Mouse (Mus musculus) lung, postnatal 14 days (tissue): Measurements from ENCODE around the gene Eri3.

Experiments
- DNase-seq: peaks from one replicate; pipeline ENCODE4 v3.0.0; 2021

Eri3 gene

DNA sequence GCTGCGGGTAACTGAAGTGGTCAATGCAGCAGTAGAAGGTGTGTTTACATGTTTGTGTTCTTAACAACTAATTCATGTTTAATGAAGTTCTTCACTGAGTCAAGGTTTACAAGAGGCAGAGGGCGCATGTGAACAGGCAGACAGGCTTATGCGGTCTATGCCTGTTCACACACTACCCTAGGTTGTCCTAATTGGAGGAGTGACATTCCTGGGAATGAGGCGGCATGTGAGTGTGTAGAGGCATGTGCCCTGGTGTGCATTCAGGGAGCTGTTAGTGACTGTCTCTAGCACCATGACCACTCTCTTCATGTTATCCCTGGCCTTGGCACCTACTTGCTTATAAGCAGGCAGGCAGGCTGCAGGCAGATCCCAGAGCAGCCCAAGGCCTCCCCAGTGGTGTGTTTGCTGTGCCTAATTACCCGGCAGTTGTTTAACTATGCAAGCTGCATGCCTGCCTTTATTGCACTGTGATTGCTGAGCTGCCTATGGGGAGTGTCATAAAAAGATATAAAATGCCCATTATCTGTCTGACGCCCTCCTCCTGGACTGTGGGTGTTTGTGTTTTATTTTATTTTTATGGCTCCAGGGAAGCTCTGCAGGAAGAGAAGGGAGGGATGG lies 80.0 kb downstream of the Eri3 start:
- DNase-seq, result no peak

DNA sequence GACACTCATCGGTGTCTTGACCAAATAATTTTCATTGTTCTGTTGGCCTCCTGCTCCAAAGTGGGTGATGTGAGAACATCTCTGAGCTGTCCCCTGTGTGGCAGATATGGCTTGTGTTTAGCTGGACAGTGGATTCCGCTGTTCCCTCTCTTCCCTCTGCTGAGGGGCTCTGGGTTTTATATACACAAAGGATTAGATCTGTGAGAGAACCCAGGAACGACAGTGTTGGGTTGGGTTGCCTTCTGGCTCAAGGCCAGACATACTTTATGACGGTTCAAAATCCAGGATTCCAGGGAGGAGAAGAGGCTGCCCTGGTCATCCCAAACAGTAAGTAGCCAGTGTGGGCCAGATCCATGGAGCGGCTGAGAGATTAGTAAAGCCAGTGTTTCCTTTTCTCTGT lies 83.4 kb downstream of the Eri3 start:
- no peak for DNase-seq

GRCm38 (mm10) chr4:117634642-117635041 lies 84.5 kb downstream of the Eri3 start:
- no peak for DNase-seq

GRCm38 (mm10) chr4:117636152-117636551 lies 86.0 kb downstream of the Eri3 start:
- DNase-seq, result no peak

DNA sequence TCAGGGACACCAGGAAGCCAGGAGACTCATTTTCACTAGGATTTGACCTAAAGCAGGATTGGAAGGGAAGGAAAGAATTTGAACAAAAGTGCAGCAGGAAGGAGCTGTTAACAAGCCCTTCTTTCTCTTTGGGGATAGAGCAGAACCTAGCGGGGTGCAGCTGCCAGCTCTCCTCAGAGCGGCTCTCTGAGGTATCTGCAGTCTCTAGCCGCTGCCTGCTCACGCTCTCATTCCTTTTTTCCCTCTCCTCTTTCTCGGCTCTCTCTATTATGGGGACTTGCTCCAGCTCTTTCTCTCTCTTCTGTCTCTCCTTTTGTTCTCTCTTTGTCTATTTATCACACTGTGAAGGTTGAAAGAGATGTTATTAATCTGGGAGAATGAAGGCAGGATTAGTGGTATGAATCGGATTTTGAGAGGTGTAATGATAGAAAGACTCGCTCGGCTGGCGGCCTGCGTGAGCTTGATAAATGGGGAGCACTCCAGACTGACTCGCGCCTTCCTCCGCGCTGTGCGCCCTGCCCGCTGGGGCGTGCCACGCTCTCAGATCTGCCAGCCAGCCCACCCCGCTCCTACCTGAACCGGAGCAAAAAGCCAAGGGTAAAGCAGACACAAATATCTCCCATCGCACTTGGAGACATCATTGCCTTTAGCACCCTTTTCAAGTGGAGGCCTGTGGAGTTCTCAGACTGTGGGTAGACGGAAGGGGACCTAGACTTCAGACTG lies 86.9 kb downstream of the Eri3 start:
- no peak for DNase-seq

GRCm38 (mm10) chr4:117640925-117641703 lies 90.9 kb downstream of the Eri3 start:
- no peak for DNase-seq

DNA sequence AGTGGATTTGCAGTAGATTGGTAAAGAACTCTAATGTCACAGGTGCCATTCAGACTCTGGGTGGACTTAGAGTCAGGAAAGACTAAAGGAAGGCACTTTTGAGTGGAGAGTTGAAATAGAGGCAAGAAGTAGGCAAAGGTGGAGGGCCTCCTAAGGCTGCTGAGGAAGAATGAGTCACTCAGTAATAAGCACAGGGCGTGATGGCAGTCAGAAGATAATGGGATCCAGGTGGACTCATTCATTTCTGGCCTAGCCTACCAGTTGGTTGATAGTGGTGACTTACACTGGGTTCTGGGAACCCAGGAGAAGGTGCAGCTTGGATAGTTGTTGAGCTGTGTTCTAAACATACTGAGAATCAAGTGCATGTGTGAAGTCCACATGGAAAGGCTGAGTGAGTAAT lies 91.6 kb downstream of the Eri3 start:
- no peak for DNase-seq

GRCm38 (mm10) chr4:117645031-117645435 lies 94.9 kb downstream of the Eri3 start:
- no peak for DNase-seq

DNA sequence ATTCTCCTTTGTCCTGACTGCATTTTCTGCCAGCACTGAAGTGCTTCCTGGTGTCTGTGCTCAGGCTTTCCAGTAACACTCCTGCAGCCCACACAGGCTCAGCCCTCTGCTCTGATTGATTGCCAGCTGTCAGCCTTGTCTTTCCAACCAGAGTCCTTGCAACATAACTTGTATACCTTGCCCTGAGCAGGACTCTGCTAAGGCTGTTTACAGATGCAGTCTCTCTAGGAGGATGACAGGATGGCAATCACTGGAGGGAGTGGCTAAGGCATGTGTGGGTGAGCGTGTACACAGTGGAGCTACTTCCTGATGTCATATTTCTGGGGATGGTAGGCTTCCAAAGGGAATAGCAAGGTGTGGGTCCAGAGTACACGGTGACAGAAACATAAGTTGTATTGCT lies 95.7 kb downstream of the Eri3 start:
- no peak for DNase-seq

- DNase-seq, result no peak
These were observed 96.3 kb downstream of the Eri3 start for GRCm38 (mm10) chr4:117646496-117646895.

- DNase-seq, result no peak
These were observed 97.0 kb downstream of the Eri3 start for GRCm38 (mm10) chr4:117646926-117647755.

DNA sequence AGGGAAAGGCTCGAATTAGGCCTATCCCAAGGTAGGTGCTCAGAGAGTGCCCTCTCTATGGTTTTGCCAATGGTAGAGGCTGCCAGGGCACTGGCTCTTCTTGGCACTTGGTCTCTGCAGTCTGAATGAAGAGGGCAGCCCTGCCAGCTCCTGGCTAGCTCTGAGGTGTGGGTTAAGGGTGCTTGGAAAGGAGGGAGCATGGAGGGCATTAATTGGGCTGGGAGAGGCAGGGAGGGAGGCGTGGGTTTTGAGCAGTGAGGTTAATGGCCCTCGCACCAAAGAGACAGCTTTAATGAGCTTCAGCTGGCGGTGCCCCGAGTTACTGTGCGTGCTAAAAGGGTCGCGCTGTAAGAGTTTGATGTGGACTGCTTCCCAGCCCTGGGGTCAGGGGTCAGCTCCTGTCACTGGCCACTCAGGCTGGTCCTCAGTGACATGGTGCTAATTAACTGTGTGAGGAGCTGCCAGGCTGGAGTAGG lies 101.5 kb downstream of the Eri3 start:
- no peak for DNase-seq

DNA sequence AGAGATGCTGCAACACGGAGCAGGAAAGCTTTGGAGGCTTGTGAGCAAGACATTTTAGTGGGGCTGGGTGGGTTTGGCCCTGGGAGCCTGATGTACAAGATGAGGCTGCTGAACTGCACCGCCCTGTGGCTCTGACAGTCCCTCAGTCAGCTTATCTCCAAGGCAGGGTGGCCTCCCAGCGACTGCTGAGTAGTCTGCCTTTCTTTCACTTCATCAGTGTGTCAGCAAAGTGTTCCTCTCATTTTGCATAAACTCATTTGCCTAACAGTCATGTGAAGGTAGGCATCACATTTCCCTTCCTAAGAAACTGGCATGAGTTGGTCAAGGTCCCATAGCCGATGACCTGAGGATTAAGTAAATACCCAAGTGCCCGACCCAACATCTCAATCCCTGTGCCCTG lies 102.6 kb downstream of the Eri3 start:
- DNase-seq, result no peak

DNA sequence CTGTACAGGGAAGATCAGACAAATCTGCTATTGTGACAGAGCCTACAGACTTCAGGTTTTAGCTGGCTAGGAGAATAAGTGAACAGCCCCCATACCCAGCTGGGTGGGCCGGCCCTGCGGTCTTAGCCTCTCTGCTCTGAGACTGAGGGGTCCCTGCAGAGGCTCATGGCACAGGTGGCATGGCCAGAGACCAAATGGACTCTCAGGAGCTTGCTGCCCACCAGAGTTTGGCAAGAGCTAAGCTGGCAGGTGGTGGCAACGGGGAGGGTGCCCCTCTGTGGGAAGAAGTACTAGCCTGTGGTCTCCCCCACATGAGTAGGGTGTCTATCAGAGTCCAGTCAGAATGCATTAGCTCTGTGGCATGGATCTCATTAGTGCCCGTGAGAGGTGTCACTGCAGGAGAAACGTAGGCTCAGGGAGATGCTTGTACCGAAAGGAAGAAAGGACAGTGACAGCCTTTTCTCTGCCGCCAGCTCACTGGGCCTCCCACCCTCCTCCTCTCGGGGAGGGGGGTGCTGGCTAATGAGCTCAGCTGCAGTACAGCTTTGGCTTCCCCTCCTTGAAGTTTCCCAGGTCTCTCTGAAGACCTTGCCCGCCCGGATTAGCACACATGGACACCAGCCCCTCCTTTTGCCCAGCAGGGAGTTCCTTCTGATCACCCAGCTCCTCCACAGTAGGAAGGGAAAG lies 104.0 kb downstream of the Eri3 start:
- no peak for DNase-seq

DNA sequence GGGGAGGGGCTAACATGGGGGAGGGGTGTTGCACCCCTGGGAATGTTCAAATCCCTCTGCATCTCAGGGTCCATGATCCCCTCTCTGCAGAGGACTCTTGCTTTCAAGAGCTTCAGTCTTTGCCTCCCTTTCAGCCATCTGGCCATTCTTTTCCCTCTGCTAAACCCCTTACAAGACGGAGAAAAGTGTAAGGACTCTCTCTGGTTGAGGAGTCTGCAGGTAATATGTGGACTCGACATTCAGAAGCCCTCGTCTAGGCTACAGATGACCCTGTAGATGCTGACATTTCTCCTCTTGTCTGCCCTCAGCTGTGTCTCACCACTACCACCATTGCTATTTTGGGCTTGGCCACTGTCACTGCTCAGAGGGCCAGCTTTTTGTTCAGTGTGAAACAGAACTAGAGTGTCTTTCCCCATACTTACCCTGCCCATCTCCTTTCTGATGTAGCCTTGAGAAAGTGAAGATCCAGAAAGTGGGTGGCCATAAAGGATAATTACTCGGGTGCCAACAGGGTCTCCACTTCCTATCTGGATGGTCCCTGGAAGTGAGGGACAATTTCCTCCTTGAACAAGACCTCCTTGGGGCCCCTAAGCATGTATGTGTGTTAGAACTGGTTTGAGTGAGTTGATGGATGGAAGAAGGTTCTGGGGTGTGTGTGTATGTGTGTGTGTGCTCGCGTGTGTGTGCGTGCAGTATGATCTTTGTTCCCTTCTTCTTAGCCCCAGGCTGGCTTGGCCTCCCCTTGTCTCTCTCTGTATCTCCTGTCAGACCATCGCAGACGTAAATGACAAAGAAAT lies 104.7 kb downstream of the Eri3 start:
- peak; percentile 20 for DNase-seq

DNA sequence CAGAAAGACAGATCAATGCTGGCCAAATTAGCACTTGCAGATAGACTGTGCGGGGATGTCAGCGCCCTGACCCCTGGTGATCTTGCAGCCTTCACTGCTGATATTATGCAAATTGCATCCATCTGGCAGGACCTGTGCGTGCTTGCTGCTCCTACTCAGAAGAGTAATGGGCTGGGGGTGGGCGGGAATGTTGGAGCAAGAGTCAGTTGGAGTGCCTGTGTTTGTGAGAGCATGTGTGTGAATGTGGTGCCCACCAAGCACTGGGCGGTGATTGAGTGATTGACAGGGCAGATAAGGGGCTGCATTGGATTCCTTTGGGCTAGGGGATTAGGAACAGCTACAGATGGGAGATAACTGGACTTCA lies 105.3 kb downstream of the Eri3 start:
- no peak for DNase-seq

DNA sequence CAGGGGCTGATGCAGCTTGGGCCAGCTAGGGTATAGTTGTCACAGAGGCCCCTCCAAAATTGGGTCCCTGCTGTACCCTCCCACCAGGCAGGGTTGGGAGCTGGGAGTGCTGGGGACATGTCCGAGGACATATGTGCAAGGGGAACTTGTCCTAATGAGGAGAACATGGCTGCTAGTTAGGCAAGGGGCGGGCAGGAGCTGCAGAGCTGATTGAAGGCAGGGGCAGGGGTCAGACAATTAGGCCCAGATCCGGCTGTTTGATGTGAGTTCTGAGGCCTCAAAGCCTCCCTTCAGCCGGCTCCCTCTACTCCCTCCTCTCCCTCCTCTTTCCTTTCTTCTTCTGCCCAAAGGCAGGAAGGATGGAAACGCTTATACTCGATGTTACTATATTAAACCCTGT lies 106.8 kb downstream of the Eri3 start:
- no peak for DNase-seq

- peak; percentile 18 for DNase-seq
These were observed 107.5 kb downstream of the Eri3 start for GRCm38 (mm10) chr4:117657646-117658045.

DNA sequence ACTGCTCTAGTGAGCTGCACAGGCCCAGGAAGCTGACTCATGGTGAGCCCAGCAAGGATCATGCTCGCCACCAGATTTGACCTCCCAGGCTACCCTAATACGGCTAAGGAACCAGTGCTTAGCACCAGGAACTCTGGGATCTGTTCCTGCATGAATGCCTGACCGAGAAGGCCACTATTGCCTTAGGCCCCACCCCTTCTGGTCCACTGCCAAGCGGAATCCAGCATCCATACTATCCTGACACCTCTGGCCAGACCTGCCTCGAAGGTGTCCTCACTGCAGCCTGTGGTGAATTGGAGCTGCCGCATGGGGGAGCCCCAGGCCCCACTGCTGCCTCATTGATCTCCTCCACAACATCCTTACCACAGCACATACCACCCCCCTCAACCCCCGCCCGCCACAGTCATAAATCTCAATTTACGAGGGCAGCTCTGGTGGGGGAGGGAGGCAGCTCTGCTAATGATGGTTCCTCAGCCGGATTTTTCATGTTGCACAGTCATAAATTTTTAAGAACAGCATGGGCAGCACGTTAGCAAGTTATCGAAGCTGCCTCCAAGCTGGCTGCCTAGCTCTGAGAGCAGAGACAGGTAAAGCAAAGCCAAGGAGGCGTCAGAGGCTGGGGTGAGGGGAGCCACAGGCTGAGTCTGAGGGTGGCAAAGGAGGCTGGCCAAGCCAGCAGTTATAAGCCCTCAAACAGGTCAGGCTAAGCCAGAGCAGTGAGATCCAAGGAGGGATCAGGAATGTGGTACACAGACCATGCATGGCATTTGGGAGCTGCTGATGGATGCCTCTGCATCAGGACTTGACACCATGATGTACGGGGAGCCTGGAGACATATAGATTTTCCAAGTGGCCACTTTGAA lies 108.6 kb downstream of the Eri3 start:
- peak; percentile 24 for DNase-seq

DNA sequence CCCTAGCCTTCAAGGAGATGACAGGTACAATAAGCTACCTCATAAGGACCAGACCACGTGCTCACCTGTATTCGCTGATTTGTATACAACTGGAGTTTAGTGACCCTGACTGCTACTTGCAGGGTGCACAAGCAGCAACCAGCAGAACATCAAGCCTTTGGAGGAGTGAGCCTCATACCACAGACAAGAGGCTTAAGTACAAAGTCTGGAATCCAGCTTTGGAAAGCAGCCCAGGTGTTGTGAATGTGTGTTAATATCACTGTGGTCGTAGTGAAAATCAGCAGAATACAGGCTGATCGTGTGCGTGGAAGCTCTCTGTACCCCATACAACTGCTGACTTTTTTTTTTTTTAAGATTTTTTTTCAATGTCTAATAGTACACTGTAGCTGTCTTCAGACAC lies 109.8 kb downstream of the Eri3 start:
- DNase-seq, result peak; percentile 37
